Mouse (Mus musculus): Measurements from ENCODE around the gene Sept12.

The Sept12 gene

GRCm38 (mm10) chr16:4974521-4974920, 23.1 kb downstream of the Sept12 start:
- no peak for DNase-seq (ENCODE audit: low spot score)

GRCm38 (mm10) chr16:4971626-4972025, 26.0 kb downstream of the Sept12 start:
- DNase-seq (ENCODE audit: low spot score), result no peak

- DNase-seq (ENCODE audit: low spot score), result no peak
Measured at GRCm38 (mm10) chr16:4969055-4969843, 28.4 kb downstream of the Sept12 start.

- no peak for DNase-seq (ENCODE audit: low spot score)
Measured at GRCm38 (mm10) chr16:4968426-4968825, 29.2 kb downstream of the Sept12 start.

- DNase-seq (ENCODE audit: low spot score), result no peak
Measured at GRCm38 (mm10) chr16:4965392-4966129, 32.1 kb downstream of the Sept12 start.

- no peak for DNase-seq (ENCODE audit: low spot score)
Measured at GRCm38 (mm10) chr16:4964731-4965391, 32.8 kb downstream of the Sept12 start.

GRCm38 (mm10) chr16:4963797-4964709, 33.6 kb downstream of the Sept12 start, which contains the start of gene Anks3:
Gene Anks3 (minus strand): TSS chr16:4964205.
- DNase-seq (ENCODE audit: low spot score), result peak; percentile 83

- no peak for DNase-seq (ENCODE audit: low spot score)
Measured at GRCm38 (mm10) chr16:4963346-4963745, 34.3 kb downstream of the Sept12 start.

GRCm38 (mm10) chr16:4960260-4960659, 37.4 kb downstream of the Sept12 start:
- no peak for DNase-seq (ENCODE audit: low spot score)

- DNase-seq (ENCODE audit: low spot score), result no peak
Measured at GRCm38 (mm10) chr16:4957446-4957845, 40.2 kb downstream of the Sept12 start.

- DNase-seq (ENCODE audit: low spot score), result no peak
Measured at GRCm38 (mm10) chr16:4956609-4957008, 41.0 kb downstream of the Sept12 start.

GRCm38 (mm10) chr16:4947378-4947777, 50.3 kb downstream of the Sept12 start:
- DNase-seq (ENCODE audit: low spot score), result no peak

- DNase-seq (ENCODE audit: low spot score), result no peak
Measured at GRCm38 (mm10) chr16:4946155-4946554, 51.5 kb downstream of the Sept12 start.

- no peak for DNase-seq (ENCODE audit: low spot score)
Measured at GRCm38 (mm10) chr16:4945415-4945814, 52.2 kb downstream of the Sept12 start.

GRCm38 (mm10) chr16:4943431-4943830, 54.2 kb downstream of the Sept12 start:
- DNase-seq (ENCODE audit: low spot score), result no peak

GRCm38 (mm10) chr16:4942868-4943267, 54.8 kb downstream of the Sept12 start:
- DNase-seq (ENCODE audit: low spot score), result no peak

GRCm38 (mm10) chr16:4941016-4941415, 56.6 kb downstream of the Sept12 start:
- DNase-seq (ENCODE audit: low spot score), result no peak

- DNase-seq (ENCODE audit: low spot score), result no peak
Measured at GRCm38 (mm10) chr16:4940311-4940850, 57.3 kb downstream of the Sept12 start.

GRCm38 (mm10) chr16:4939412-4939811, 58.2 kb downstream of the Sept12 start:
- no peak for DNase-seq (ENCODE audit: low spot score)

GRCm38 (mm10) chr16:4938989-4939388, 58.7 kb downstream of the Sept12 start:
- peak; percentile 74 for DNase-seq (ENCODE audit: low spot score)

GRCm38 (mm10) chr16:4938461-4938860, 59.2 kb downstream of the Sept12 start, which contains the start of gene Nudt16l1:
Gene Nudt16l1 (plus strand): TSS chr16:4938761.
- DNase-seq (ENCODE audit: low spot score), result no peak

All from urinary bladder, postnatal 10 days (tissue).